Mouse (Mus musculus) kidney, adult 2 months (tissue): Measurements from ENCODE around the gene Btbd18.

Experiments used
- CTCF ChIP-seq: fragments of 200-500 bp; conservative IDR thresholded peaks from 2 replicates; pipeline ENCODE4 v1.5.1; 2011; ENCODE audit warnings: low read depth, mild to moderate bottlenecking, control low read depth, low read length, moderate library complexity, mixed read lengths; ENCODE audit not compliant: insufficient read depth, insufficient read length
- POLR2A ChIP-seq: fragments of 200-500 bp; IDR thresholded peaks from one replicate; pipeline ENCODE4 v1.6.1; 2011; ENCODE audit warnings: low read depth, low read length, control low read depth

- no peak for TF ChIP-seq CTCF
- TF ChIP-seq POLR2A = no peak
These were observed 23.3 kb upstream of the Btbd18 start for GRCm38 (mm10) chr2:84635611-84636010.
